Mouse (Mus musculus) gastrocnemius, postnatal 14 days (tissue): ENCODE data around the gene Fndc11. TPM values are rescaled to one million over a fixed set of nuclear protein-coding genes. Genes with fewer than 3 reads are reported as not detected.
A peak's percentile ranks its signal among the peaks of the same experiment; 100 is the strongest.

Experiments
- DNase-seq: peaks from one replicate; pipeline ENCODE4 v3.0.0; 2021; ENCODE audit warnings: mixed read lengths
- intact Hi-C: fragments of 180-260 bp; cut with DNase I; formaldehyde crosslinking; loops from one replicate; pipeline ENCODE4 v1.15.1; 2025; ENCODE audit warnings: low total_unique reads
- total RNA-seq, 2 experiments: library from RNA; stranded (reverse); gene quantifications; 2 replicates each; pipeline ENCODE4 v1.2.3; 2021

The Fndc11 gene
- total RNA-seq, 2 experiments from 2014 or later = not detected

DNA sequence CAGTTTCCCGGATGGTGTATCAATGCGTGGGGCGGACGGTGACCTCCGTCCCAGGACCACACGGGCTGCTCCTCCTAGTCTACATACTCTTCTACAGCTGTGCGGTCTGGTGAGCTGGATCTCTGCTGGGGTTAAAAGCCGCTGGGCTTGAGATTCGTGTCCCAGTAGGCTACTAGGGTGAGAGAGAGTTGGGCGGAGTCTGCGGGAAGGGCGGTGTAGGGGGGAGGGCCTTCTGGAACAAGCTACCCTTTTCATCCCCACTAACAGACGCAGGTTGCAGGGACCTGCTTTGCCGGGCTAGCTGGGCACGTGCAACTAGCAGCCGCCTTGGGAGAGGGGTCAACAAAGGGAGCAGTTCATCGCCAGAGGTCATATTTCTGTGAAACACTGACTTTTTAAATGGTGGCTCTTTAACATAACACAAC lies 6.8 kb upstream of the Fndc11 start, which contains the start of gene Srms:
TSS of gene Srms (minus strand) at position 165 of the 425 bp plus-strand sequence.
- DNase-seq = no peak
- intact Hi-C loops = no loop called here

DNA sequence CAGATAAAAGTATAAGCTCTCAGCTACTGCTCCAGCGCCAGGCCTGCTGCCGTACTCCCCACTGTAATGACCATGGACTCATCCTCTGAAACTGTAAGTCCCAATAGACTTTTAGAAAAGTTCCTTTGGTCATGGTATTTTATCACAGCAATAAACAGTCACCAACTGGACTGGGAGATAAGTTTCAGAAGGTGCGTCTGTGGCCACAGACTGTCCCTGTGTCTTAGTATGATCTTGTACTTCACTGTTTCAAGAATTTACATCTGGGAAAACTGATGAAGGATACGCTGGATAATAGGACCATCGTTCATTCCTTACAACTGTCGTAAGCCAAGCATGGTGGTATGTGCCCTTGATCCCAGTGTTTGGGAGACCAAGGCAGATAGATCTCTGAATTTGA lies 3.8 kb upstream of the Fndc11 start:
- no peak for DNase-seq
- intact Hi-C loops = no loop called here

DNA sequence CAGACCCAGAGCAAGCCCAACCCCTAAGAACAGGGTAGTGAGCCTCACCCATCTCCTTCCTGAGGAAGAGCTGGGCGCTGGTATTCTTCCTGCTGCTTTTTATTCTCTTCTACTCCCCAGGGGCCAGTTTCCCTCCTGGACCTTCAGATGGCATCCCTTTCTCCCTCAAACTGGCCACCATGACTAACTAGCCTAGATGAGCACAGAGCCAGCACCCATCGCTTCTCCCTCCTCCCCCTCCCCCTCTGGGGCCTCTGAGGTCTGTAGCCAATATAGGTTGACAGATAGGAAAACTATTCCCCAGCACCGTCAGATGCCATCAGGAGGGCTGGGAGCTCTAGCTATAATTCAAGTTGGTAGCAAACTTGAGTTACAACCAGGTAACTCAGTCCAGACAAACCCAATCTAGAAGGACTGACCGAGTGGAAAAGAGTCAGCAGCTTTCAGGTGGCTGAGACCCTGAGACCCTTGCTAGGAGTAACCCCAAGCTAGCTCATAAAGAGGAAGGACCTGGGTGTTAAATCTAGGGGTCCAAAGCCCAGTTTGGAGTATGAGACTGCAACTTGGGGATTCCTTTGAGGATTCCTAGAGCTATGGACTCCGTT lies 830 bp upstream of the Fndc11 start:
- no peak for DNase-seq
- intact Hi-C loops = no loop called here

DNA sequence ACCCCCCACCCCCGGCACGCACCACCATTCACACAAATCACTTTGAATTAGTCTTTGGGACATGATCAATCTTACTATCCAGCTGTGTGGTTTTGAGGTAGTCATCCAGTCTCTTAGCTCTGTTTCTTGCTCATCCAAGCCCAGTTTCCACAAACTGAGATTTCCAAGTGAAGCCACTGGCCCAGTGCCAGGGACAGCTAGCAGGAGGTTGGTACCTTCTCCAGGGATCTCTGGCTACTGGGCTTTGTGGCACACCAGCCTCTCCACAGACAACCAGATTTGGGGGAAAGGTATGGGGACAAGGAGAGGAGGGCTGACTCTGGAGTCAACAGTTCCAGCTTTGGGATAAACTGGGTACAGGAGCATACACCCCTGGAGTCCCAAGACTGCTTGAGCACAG lies 548 bp downstream of the Fndc11 start:
- intact Hi-C loops = no loop called here
- no peak for DNase-seq

DNA sequence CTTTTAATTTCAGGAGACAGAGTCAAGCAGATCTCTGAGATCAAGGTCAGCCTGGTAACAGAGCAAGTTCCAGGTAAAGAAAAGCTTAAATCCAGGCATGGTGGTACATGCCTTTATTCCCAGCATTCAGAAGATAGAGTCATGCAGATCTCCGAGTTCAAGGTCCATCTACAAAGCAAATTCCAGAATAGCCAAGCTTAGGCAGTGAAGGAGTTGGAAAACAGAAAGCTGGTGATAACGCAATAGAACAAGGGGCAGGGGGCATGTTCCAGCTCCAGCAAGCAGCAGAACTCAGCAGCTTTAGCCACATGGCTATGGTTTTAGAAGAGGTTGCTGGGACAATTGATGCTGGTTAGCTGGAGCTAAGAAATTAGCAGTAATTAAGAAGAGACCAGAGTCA lies 5.2 kb downstream of the Fndc11 start:
- intact Hi-C loops = no loop called here
- no peak for DNase-seq

- intact Hi-C loops = no loop called here
- no peak for DNase-seq
Measured at GRCm38 (mm10) chr2:181227122-181227521, 7.3 kb downstream of the Fndc11 start.

DNA sequence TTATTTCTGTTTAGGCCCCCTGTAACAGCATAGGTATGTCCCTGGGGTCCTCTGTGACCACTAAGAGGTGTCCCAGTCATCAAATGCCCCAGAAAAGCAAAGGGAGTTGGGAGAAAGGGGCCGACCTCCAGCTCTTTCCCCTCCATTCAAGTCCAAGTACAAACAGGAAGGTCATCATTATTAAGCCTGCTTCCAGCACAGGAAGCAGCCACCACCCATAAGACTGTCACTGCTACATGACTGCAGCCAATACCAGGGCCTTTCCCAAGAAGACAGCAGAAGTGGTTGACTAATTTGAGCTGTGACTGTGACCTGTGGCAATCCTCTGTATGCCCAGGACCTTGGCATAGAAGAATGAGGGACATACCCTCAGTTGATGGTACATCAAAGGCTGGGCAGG lies 8.5 kb downstream of the Fndc11 start:
- intact Hi-C loops = no loop called here

DNA sequence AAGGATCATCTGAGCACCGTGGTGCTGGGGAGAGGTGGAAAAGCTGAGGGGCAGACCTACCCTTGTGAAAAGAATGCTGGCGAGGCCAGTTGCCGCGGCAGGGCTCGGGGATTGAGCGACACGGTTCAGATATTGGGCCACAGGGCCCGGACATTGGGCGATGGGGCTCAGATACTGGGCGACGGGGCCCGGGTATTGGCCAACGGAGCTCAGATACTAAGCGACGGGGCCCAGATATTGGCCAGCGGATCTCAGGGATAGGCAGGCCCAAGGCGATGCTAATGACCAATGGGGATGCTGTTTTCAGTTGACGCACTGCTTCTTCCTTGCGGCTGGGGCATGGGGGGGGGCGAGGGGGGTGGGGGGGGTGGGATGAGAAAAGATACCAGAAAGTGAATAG lies 11.4 kb downstream of the Fndc11 start:
- intact Hi-C loops = no loop called here
- DNase-seq = no peak

More for the DNA sequence above, 8.5 kb downstream of the Fndc11 start:
- DNase-seq = no peak

GRCm38 (mm10) chr2:181233443-181233842 lies 13.6 kb downstream of the Fndc11 start:
- intact Hi-C loops = no loop called here
- no peak for DNase-seq

DNA sequence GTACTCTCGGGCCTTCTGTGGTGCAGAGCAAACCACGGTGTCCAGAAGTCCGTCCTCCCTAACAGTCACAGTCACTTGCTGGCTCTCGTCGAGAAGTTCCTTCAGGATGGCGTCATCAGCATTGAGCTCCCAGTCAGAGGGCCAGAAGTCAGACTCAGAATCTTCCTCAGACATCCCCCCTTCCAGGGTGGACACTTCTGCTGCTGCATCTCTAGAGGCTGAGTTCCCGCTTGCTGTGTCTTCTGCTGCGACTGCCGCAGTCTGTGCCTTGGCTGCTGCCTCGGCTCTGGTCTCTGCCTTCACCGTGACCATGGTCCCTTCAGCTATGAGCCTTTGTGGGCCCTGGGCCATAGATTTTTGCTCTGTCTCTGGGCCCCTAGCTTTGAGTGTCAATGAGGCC lies 14.9 kb downstream of the Fndc11 start:
- intact Hi-C loops = no loop called here
- DNase-seq = no peak

- DNase-seq = no peak
- intact Hi-C loops = no loop called here
Measured at GRCm38 (mm10) chr2:181235681-181236566, 16.1 kb downstream of the Fndc11 start.

DNA sequence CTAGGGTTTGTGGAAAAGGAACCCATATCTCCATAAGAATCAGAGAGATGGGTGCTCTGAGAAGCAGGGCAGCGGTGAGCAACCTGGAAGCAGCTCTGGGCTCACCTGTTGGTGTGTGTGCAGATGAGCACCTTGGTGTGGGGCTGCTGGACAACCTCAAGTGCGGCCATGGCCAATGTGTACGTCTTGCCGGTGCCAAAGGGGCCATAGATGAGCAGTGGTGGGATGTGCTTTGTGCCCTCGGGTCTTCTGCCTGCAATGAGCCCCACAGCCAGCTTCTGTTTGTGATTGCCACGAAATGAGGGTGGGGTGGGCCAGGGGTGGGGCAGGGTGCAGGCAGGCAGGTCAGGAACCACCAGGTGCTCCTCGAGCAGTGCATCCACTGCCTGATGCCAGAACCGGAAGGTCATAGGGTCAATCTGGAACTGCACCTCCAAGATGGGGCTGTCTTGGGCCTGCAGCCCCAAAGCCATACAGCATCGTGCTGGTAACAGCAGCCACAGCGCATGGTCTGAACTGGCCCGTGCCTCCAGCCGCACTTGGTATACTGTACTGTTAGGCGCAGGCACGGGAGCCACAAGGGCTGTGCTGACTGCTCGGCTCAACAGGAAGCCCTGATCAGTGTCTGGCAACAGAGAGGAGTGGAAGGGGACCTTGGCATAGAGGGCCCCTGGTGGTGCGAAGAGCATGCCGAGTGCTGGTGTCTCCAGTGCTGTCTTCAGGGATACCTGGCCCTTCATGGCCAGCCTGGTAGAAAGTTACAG lies 17.6 kb downstream of the Fndc11 start:
- intact Hi-C loops = no loop called here
- DNase-seq = no peak

DNA sequence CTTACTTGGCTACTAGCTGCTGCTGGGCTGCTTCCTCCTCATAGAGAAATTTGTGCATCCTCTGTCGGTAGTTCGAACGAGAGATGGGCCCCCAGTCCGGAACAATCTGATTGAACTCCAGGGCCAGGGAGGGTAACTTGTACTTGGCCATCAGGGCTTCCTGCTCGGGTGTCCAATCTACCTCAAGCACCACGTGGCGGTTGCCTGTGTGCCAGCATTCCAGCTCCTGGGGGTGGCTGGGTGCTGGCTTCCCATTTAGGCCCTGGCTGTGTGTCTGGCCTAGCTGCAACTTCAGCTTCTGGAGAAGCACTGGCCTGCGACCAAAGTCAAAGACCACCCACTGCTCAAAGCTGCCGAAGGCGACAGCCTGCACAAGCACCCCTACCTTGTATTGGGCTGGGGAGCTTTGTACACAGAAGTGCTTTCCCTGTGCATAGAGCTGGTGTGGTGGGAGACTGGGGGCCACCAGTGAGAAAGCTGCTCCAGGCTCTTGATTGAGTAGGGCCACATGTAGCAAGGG lies 18.3 kb downstream of the Fndc11 start:
- intact Hi-C loops = no loop called here
- DNase-seq = no peak

DNA sequence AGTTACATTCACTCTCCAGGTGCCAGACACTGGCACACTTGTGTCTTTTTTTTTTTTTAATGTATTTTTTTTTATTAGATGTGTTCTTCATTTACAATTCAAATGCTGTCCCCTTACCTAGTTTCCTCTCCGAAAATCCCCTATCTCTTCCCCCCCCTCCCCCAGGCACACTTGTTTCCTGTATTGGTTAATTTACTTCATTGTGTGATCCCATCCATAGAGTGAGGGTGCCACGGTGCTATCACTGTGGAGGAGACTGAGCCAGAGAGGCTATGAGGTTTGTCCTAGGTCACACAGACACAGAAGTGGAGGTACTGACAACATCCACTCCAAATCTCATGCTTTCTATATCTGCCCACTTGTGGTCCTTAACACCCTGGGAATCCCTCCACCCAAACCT lies 19.0 kb downstream of the Fndc11 start:
- no peak for DNase-seq
- intact Hi-C loops = no loop called here

GRCm38 (mm10) chr2:181239261-181239660 lies 19.4 kb downstream of the Fndc11 start:
- DNase-seq = no peak
- intact Hi-C loops = no loop called here

DNA sequence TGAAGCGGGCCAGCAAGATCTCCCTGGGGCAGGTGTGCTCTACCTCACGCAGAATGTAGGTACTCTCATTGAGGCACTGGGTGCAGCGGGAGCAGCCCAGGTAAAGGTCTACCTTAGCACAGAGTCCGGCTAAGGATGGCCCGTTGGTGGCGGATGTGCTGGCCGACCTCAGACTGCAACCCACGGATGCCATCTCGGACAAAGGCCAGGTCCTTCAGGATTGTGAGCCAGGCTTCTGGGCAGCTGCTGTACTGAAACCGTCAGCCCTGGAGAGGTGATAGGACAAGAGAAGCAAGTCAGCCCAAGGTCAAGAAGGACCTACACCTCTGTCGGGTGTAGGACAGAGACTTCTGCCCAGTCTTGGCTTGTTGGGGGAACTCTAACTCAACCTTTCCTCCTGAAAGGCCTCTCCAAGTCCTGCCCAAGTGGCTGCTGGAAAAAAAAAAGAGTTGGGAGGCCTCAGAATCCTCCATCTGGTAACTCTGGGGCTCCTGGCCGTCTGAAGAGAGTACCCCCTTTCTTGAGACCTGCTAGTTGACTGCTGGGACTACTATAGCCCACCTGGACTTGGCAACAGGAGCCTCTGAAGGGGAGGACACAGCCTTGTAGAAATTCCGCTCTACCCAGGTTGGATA lies 21.1 kb downstream of the Fndc11 start:
- DNase-seq = no peak
- intact Hi-C loops = no loop called here

DNA sequence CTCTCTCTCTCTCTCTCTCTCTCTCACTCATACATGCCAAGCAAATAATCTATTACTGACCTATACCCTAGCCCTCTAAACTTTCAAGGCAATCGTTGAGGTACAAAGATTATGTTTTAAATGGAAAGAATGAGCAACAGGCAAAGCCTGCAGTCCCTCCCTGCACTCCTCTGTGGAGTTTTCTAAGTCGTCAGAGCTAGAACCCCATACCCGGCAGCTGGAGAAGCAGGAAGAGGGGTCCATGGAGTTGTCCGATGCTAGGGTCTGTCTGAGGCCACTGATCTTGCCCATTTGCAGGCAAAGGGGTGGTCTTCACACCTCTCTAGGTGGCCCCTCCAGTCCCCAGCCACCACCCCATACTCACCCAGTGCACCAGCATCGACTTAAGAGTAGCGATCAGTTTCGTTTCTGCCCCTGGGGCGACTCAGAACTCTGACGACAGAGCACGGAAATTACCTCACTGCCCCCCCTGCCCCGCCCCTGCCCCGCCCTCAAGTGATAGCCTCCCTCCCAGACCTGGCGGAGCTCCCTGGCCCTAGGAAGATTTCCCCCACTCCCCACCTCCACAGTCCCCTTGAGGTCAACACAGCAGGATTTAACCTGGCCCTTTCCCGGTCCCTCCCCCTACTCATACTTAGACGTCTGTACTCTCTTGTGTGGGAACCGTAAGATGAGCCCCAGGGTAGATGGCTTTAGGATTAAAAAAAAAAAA lies 21.9 kb downstream of the Fndc11 start, which contains the start of gene Helz2:
TSS of gene Helz2 (minus strand) at position 426 of the 712 bp plus-strand sequence.
- intact Hi-C loops = no loop called here
- peak; percentile 34 for DNase-seq

GRCm38 (mm10) chr2:181242314-181242665 lies 22.5 kb downstream of the Fndc11 start:
- intact Hi-C loops = no loop called here
- DNase-seq = no peak
